Mouse (Mus musculus) induced T-regulatory cell, adult 2 months (primary cell): Measurements from ENCODE around the gene Pogz.
A peak's percentile ranks its signal among the peaks of the same experiment; 100 is the strongest.
"Not testable (repeated sequence)": the region's sequence is repeated elsewhere in the genome, so short reads cannot be mapped to it uniquely, and the experiment has no call there.

Experiments used
- DNase-seq: peaks from one replicate; pipeline ENCODE4 v3.0.0-alpha.2; 2012; ENCODE audit warnings: low read depth

Gene Pogz

DNA sequence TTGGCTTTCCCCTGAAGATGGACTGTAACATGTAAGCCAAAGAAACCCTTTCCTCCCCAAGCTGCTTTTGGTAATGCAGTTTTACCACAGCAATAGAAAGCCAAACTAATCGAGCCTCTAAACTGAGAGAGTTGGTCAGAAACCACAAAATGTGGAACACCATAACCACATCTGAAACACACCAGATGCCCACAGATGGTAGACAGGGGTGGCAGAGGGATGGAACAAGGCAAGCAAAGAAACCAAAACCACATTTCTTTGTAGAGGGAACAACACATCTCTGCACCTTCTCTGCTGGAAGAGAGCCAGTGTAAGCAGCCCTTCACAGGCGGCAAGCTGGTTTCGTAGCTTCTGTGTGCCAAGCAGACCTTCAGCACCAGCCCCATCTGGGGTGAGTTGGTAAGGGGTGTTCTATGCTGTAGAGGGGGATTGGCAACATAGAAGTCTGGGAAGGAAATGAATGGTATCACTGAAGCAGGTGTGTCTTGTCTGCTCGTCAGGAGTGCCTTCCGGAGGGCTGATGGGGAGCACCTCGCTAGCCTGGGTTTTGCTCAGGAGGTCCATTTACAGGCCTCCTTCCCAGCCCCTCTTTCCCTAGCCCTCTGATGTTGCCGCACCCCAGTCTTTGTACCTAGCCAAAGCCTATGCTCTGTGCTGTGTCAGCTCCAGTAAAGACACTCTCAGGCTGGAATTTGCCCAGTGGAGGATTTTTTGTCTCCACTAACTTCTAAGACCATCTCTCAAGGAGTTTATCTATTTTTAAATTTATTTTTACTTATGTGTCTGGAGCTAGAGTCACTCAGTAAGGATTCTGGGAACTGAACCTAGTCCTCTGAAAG, 78.8 kb downstream of the Pogz start:
- DNase-seq: peak; percentile 27

DNA sequence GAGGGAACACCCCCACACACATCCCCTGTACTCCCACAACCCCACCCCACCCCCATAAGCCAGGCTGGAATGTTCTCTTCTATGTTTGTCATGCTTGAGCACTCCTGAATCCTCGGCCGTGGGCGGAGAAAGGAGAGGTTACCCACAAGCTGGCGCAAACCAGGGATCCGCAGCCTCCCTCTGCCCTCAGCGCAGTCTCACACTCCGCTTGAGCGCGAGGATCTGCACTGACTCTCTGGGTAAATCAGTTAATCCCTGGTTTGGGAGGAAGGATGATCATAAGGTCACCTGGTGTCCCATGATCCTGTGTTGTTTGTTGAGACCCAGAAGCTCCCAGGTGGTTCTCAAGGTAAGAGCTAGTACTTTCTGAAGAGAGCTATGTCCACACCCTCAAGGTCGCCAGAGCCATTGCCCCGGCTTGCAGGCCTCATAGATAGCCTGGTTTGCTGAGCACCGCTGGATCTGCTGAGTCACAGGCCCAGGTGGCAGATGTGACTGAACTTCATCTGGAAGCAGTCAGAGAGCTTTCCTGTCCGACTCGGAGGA, 80.5 kb downstream of the Pogz start:
- DNase-seq: no peak

DNA sequence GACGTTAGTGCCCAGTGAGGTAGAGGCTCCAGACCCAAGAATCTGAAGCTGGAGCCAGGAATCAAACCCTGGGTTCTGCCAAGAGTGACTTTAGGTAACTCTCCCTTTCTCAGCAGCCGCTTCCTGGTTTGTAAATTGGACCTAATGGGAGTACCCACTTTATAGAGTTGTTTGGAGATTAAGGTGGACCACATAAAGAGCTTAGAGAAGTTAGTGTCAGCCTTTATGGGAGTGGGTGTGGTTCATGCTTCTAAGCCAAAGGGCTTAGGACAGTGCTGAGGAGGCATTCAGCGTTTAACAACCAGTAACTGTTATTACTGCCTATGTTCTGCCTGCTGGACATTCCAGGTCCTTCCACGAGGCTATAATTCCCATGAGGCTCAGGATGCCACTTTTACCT, 81.5 kb downstream of the Pogz start:
- no peak for DNase-seq

DNA sequence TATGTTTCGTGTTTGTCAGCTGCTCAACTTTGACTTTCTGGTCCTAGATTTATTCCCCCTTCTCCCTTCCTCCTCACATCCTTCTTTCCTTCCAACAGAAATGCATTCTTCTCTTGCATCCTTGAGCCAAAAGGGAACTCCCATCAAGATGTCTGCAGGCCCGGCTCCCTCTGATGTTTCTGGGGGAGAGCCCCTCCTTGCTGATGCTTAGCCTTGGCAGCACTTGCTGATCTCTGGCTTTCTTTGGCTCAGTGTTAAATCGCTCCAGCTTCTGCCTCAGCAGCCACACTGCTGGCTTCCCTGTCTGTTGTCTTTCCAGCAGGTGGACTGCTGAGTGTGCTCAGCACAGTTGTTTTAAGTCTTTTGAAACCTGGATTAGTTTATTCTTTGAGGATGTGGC, 83.7 kb downstream of the Pogz start:
- DNase-seq: no peak

DNA sequence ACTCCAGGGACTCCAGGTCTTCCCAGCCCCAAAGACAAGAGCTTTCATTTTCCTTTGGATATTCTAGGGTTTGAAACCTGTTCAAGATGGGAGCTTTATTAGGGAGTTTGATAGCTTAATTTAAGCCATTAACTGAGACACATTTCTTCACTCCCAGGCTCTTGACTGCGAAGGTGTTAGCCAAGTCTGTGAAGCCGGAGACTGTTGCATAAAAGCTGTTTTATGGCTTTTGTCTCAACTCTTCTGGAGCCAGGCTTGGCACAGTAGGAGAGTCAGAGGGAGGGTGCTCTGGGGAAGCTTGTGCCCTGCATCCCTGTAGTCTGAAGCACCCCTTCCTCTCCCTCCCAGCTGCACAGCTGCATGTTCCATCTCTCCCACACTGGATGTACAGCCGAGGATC, 85.0 kb downstream of the Pogz start:
- DNase-seq: no peak

DNA sequence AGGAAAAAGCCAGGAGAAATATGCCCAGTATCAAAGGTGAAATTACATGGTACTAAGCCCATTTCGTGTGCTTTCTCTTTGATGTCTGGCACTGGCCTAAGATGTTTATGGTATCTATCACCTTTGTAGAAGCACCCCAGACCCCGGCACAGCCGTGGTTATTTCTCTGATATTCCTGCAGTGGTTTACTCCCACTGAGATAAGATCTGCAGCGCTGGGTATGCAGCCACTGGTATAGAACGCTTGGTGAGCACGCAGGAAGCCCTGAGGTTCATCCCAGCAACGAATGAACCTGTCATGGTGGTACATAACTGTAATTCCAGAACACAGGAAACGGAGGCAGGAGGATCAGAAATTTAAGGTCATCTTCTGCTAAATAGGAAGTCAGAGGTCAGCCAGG, 87.3 kb downstream of the Pogz start:
- DNase-seq: no peak

DNA sequence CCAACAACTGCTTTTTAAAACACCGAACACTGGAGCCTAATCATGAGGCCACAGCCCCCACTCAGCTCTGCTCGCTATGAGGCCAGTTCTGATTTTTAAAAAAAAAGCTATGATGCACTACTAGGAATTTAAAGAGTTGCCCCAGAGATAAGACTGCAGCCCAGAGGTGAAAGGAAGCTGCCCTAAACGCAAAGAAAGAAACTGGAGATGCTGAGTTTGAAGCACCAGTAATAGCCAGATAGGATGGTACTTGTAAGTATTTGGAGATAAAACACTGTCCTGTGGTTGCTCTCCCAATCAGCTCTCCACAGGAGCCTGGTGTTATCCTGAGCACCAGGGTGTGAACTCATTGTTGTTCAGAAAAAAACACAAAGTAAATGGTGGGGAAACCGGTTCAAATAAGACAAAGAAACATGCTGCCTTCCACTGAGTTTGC, 89.0 kb downstream of the Pogz start:
- DNase-seq: not testable (repeated sequence)

DNA sequence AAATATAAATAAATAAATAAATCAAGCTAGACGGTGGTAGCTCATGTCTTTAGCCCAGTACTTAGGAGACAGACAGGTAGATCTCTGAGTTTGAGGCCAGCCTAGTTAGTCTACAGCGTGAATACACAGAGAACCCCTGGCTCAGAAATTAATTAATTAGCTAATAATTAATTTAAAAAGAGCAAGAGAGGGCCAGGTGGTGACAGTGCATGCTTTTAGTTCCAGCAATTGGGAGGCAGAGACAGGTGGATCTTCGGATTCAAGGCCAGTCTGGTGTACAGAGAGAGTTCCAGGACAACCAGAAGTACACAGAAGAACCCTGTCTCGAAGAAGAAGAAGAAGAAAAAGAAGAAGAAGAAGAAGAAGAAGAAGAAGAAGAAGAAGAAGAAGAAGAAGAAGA, 91.6 kb downstream of the Pogz start:
- DNase-seq: not testable (repeated sequence)

DNA sequence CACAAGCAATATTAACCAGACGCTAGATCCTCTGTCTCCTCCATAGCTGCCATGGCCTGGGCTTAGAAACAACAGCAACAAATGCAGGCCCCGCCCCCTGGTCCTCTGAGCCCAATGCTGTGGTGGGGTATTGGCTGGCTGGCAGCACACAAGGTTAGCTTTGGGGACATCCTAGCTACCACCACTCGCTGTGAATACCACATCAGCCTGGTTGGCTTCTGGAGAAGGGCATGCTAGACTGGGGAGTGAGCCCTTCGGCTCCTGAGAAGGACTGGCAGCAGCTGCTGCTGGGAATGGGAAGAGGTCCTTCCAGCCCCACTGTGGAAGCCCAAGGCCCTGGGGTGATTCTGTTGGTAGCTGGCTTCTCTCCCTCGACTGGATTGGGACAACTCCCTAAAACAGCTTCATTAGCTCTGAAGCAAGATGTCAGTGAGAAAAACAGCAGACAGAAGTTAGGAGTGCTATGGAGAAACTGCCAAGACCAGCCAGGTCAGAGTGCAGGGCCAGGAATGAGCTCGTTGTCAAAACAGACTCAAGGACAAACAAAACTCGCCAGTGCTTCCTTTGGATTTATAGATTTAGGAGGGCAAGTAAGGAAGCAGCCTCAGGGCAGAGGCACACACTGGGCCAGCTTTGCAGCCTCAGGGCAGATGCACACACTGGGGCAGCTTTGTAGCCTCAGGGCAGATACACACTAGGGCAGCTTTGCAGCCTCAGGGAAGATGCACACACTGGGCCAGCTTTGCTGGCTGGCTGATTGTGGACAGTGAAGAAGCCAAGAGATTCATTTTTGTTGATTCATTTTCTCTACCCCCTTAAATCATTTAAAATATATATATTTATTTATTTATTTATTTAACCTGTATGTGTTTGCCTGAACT, 93.3 kb downstream of the Pogz start:
- DNase-seq: not testable (repeated sequence)

DNA sequence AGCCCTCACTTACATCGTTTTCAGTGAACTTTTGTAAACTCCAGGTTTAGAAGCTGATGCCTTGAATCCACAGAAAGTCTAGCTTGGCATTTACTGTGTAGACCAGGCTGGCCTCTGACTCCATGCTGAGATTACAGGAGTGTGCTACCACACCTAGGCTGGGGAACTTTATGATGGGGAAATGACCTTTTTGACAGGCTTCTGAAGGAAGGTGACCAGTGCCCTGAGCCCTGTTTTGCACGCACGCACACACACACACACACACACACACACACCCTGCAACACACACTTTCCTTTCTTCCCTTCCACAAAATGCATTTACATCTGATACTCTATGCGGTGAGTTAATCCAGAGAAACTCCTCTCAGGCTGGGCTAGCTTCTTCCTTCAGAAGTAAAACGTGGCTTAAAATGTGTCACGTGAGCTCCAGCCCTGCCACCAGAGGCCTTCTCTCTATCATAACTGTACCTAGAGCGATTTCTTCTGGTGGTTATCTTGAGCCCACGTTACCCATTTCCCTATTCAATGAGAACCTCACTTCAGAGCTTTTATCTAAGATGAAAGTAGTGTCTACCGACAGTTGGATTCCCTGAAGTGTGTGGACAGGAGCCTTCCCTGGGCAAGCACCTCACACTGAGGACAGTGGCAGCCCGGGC, 94.2 kb downstream of the Pogz start:
- not testable (repeated sequence) for DNase-seq
